Mouse (Mus musculus) heart, embryonic 12.5 days (tissue): ENCODE data around the gene Sh2d3c. TPM values are rescaled to one million over a fixed set of nuclear protein-coding genes. Genes with fewer than 3 reads are reported as not detected.

Experiments used
- ATAC-seq: fragments of 200-750 bp; cut with Nextera tagmentation; 2 replicates; pipeline ENCODE4 v1.8.0; 2017; ENCODE audit warnings: moderate TSS enrichment, moderate library complexity; ENCODE audit not compliant: insufficient number of reproducible peaks, low FRiP score
- H3K27ac ChIP-seq: fragments of 300-500 bp; sonication (generic); 2 replicates; pipeline ENCODE4 v1.5.1; 2016; ENCODE audit warnings: mild to moderate bottlenecking, moderate library complexity; ENCODE audit not compliant: poor library complexity, severe bottlenecking
- H3K27me3 ChIP-seq: fragments of 300-500 bp; sonication (generic); replicated peaks from 2 replicates; pipeline ENCODE4 v1.6.1; 2016; ENCODE audit warnings: mild to moderate bottlenecking, moderate library complexity
- H3K36me3 ChIP-seq: fragments of 300-500 bp; sonication (generic); 2 replicates; pipeline ENCODE4 v1.6.1; 2016; ENCODE audit warnings: mild to moderate bottlenecking, moderate library complexity
- H3K4me1 ChIP-seq: fragments of 300-500 bp; sonication (generic); replicated peaks from 2 replicates; pipeline ENCODE4 v1.6.1; 2016; ENCODE audit warnings: mild to moderate bottlenecking
- H3K4me2 ChIP-seq: fragments of 300-500 bp; sonication (generic); 2 replicates; pipeline ENCODE4 v1.6.1; 2016; ENCODE audit warnings: mild to moderate bottlenecking, moderate library complexity
- H3K4me3 ChIP-seq: fragments of 300-500 bp; sonication (generic); 2 replicates; pipeline ENCODE4 v1.5.1; 2016; ENCODE audit warnings: mild to moderate bottlenecking
- H3K9ac ChIP-seq: fragments of 300-500 bp; sonication (generic); 2 replicates; pipeline ENCODE4 v1.6.1; 2016; ENCODE audit warnings: mild to moderate bottlenecking, moderate library complexity
- H3K9me3 ChIP-seq: fragments of 300-500 bp; sonication (generic); replicated peaks from 2 replicates; pipeline ENCODE4 v1.6.1; 2016; ENCODE audit warnings: mild to moderate bottlenecking, moderate library complexity
- WGBS: fragments of 180-500 bp; shearing (Covaris S2); methylation state at CpG from one replicate; pipeline ENCODE4 v1.1.7; 2016; 5-methylcytosine and 5-hydroxymethylcytosine counted together
- polyA plus RNA-seq: library from polyadenylated mRNA; unstranded; fragments of >200 nt; fragmentation: Nextera tagmentation; extraction: Ambion mirVana; gene quantifications from 2 replicates; pipeline ENCODE4 v1.2.1, GENCODE M21; 2016

Gene Sh2d3c
- polyA plus RNA-seq, 1 experiment from 2014 or later, result 36.0 TPM

GRCm38 (mm10) chr2:32712586-32712933, 8.3 kb upstream of the Sh2d3c start:
- H3K27me3 ChIP-seq, result no peaks in the 10 kb centered on the region
- H3K9me3 ChIP-seq, result no peaks in the 10 kb centered on the region
- H3K4me2 ChIP-seq, result peak overlapping the region; percentile 80
- WGBS, result under 1% methylated on average over 28 of the region's 44 CpGs
- H3K4me1 ChIP-seq, result peaks cover 35% of the 10 kb centered on the region
- peak; percentile 90 for ATAC-seq
- peak overlapping the region; percentile 93 for H3K4me3 ChIP-seq
- H3K27ac ChIP-seq, result peak overlapping the region; percentile 94
- peak overlapping the region; percentile 77 for H3K9ac ChIP-seq
- peaks cover 40% of the 10 kb centered on the region for H3K36me3 ChIP-seq

GRCm38 (mm10) chr2:32712934-32713817, 7.7 kb upstream of the Sh2d3c start, which contains the start of gene Cdk9:
TSS of gene Cdk9 (minus strand) at chr2:32713076.
- Histone ChIP-seq H3K9ac (peak within 1 kb of the TSS; percentile 77), H3K9me3 (no peaks in the 10 kb centered on the region), H3K27ac (peak within 1 kb of the TSS; percentile 94), H3K36me3 (peaks cover 34% of the 10 kb centered on the region), H3K4me1 (peaks cover 35% of the 10 kb centered on the region), H3K27me3 (no peaks in the 10 kb centered on the region), H3K4me3 (peak within 1 kb of the TSS; percentile 93), H3K4me2 (peak within 1 kb of the TSS; percentile 80)
- ATAC-seq, result peak; percentile 90
- WGBS, result 3% methylated on average over 43 of the region's 79 CpGs

- H3K27ac ChIP-seq, result peak overlapping the region; percentile 94
- no peaks in the 10 kb centered on the region for H3K9me3 ChIP-seq
- H3K4me3 ChIP-seq, result no peak overlapping the region
- peak overlapping the region; percentile 80 for H3K4me2 ChIP-seq
- WGBS, result 37% methylated on average over 11 of the region's 11 CpGs
- H3K9ac ChIP-seq, result peak overlapping the region; percentile 64
- peaks cover 22% of the 10 kb centered on the region for H3K36me3 ChIP-seq
- no peaks in the 10 kb centered on the region for H3K27me3 ChIP-seq
- H3K4me1 ChIP-seq, result peaks cover 35% of the 10 kb centered on the region
- no peak for ATAC-seq
Measured at GRCm38 (mm10) chr2:32714117-32714986, 6.5 kb upstream of the Sh2d3c start.

- Histone ChIP-seq H3K27ac (peak overlapping the region; percentile 94), H3K4me1 (peaks cover 35% of the 10 kb centered on the region), H3K4me3 (no peak overlapping the region), H3K36me3 (peaks cover 16% of the 10 kb centered on the region), H3K9me3 (no peaks in the 10 kb centered on the region), H3K9ac (peak overlapping the region; percentile 15), H3K27me3 (no peaks in the 10 kb centered on the region), H3K4me2 (peak overlapping the region; percentile 29)
- ATAC-seq, result no peak
- 23% methylated on average over 4 of the region's 4 CpGs for WGBS
Measured at GRCm38 (mm10) chr2:32714987-32715425, 5.8 kb upstream of the Sh2d3c start.

- H3K4me3 ChIP-seq, result no peak overlapping the region
- no peaks in the 10 kb centered on the region for H3K9me3 ChIP-seq
- no peak overlapping the region for H3K27ac ChIP-seq
- H3K9ac ChIP-seq, result no peak overlapping the region
- no peak overlapping the region for H3K4me2 ChIP-seq
- WGBS, result 58% methylated on average over 9 of the region's 9 CpGs
- H3K4me1 ChIP-seq, result peaks cover 38% of the 10 kb centered on the region
- no peaks in the 10 kb centered on the region for H3K36me3 ChIP-seq
- no peaks in the 10 kb centered on the region for H3K27me3 ChIP-seq
- no peak for ATAC-seq
Measured at GRCm38 (mm10) chr2:32718761-32719160, 2.1 kb upstream of the Sh2d3c start.

- no peak overlapping the region for H3K27ac ChIP-seq
- H3K27me3 ChIP-seq, result no peaks in the 10 kb centered on the region
- H3K36me3 ChIP-seq, result no peaks in the 10 kb centered on the region
- H3K4me2 ChIP-seq, result no peak overlapping the region
- ATAC-seq, result no peak
- peaks cover 25% of the 10 kb centered on the region for H3K4me1 ChIP-seq
- H3K9me3 ChIP-seq, result no peaks in the 10 kb centered on the region
- H3K9ac ChIP-seq, result no peak overlapping the region
- H3K4me3 ChIP-seq, result no peak overlapping the region
- 82% methylated on average over 3 of the region's 3 CpGs for WGBS
Measured at GRCm38 (mm10) chr2:32720053-32720452, 802 bp upstream of the Sh2d3c start.

- Histone ChIP-seq H3K9ac (no peak overlapping the region), H3K4me1 (peaks cover 22% of the 10 kb centered on the region), H3K4me3 (no peak overlapping the region), H3K4me2 (peak overlapping the region; percentile 44), H3K36me3 (no peaks in the 10 kb centered on the region; the same call in 1 of the 2 replicates), H3K27me3 (no peaks in the 10 kb centered on the region), H3K9me3 (no peaks in the 10 kb centered on the region), H3K27ac (no peak overlapping the region)
- ATAC-seq, result no peak
- 39% methylated on average over 6 of the region's 6 CpGs for WGBS
Measured at GRCm38 (mm10) chr2:32722046-32722445, 1.2 kb downstream of the Sh2d3c start.

- H3K36me3 ChIP-seq, result no peaks in the 10 kb centered on the region; the same call in 1 of the 2 replicates
- no peak overlapping the region for H3K27ac ChIP-seq
- H3K9me3 ChIP-seq, result no peaks in the 10 kb centered on the region
- ATAC-seq, result no peak
- no peak overlapping the region for H3K4me3 ChIP-seq
- H3K4me1 ChIP-seq, result peaks cover 23% of the 10 kb centered on the region
- WGBS, result 71% methylated on average over 3 of the region's 3 CpGs
- H3K27me3 ChIP-seq, result no peaks in the 10 kb centered on the region
- H3K4me2 ChIP-seq, result no peak overlapping the region
- H3K9ac ChIP-seq, result no peak overlapping the region
Measured at GRCm38 (mm10) chr2:32722581-32722980, 1.7 kb downstream of the Sh2d3c start.

GRCm38 (mm10) chr2:32724149-32724548, 3.3 kb downstream of the Sh2d3c start:
- Histone ChIP-seq H3K9ac (no peak overlapping the region), H3K27me3 (no peaks in the 10 kb centered on the region), H3K4me2 (no peak overlapping the region), H3K4me1 (peaks cover 29% of the 10 kb centered on the region), H3K9me3 (no peaks in the 10 kb centered on the region), H3K36me3 (no peaks in the 10 kb centered on the region; the same call in 1 of the 2 replicates), H3K27ac (no peak overlapping the region), H3K4me3 (no peak overlapping the region)
- WGBS, result 81% methylated on average over 4 of the region's 4 CpGs
- ATAC-seq, result no peak

- H3K4me2 ChIP-seq, result no peak overlapping the region
- no peak overlapping the region for H3K9ac ChIP-seq
- 79% methylated on average over 16 of the region's 16 CpGs for WGBS
- peaks cover 36% of the 10 kb centered on the region for H3K4me1 ChIP-seq
- H3K4me3 ChIP-seq, result no peak overlapping the region
- H3K27ac ChIP-seq, result no peak overlapping the region
- ATAC-seq, result no peak
- no peaks in the 10 kb centered on the region for H3K9me3 ChIP-seq
- no peaks in the 10 kb centered on the region; the same call in 1 of the 2 replicates for H3K36me3 ChIP-seq
- no peaks in the 10 kb centered on the region for H3K27me3 ChIP-seq
Measured at GRCm38 (mm10) chr2:32724832-32725790, 4.3 kb downstream of the Sh2d3c start.
